Mouse (Mus musculus): ENCODE results near the gene Hk2. TPM values are rescaled to one million over a fixed set of nuclear protein-coding genes. Genes with fewer than 3 reads are reported as not detected.

The Hk2 gene
- total RNA-seq, 1 experiment: 155 TPM

DNA sequence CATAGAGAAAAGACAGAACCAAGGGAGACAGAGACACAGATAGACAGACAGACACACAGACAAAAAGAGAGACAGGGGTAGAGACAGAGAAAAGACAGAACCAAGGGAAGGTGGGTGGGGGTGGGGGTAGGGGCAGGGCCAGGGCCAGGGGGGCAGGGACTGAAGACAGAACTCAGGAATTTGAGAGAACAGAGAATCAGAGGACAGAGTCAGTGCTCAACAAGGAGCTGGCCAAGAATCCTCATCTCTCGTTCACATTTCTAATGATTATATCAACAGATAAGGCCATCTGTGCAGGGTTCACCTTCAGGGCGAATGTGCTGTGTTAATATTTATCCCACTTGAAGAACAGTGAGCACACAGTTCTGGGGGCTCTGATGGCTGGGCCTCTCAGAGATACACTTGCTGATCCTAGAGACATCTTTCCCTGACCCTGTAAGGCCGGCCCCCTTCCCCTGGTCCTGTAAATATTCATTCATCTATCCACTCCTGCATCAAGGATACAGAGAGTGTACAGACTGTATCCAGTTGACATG is 24.0 kb upstream of the Hk2 start:
- in situ Hi-C loops (cut with MboI; ENCODE audit: low sequenced_read_pairs in 2 of 2, unreplicated experiment in 2 of 2): no loop called here

DNA sequence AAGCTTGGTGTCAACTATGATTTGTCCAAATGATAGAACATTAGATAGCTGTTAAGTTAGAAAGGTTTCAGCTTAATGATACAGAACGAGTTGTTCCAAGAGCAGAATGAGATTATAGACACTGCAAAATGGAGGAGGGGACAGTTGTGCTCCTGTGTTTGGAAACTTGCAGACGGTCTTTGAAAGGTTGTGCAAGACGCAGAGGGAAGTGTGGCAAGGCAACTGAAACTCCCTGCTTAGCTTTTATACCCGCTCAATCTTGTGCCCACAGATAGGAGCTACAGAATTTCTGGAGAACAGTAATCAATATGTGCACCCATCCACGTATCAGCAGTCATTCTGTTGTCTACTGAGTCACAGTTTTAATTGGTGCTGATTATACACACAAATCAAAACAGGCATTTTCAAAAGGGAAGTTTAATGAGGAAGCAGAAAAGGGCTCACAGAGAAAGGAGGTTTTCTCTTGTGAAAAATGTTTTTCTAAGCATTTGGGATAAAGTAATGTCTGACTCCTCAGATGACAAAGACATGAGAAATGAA is 23.1 kb upstream of the Hk2 start:
- TF ChIP-seq ZNF384 (IDR thresholded peaks at IDR 0.05; ENCODE audit: low read depth, low read length): no peak
- no peak for TF ChIP-seq ZC3H11A (IDR thresholded peaks at IDR 0.05; ENCODE audit: borderline replicate concordance, low read depth, low read length)
- TF ChIP-seq MAFK (IDR thresholded peaks at IDR 0.05; ENCODE audit: insufficient read depth, low read depth, low read length): no peak
- TF ChIP-seq CHD2 (IDR thresholded peaks at IDR 0.05; ENCODE audit: low read depth, low read length): no peak
- TF ChIP-seq HCFC1 (IDR thresholded peaks at IDR 0.05; ENCODE audit: borderline replicate concordance, insufficient read depth, low read length): no peak
- Histone ChIP-seq H3K4me3 (ENCODE audit: insufficient read depth in 1 of 2, low read depth in 1 of 2, low read length in 2 of 2, poor library complexity in 1 of 2, severe bottlenecking in 1 of 2) (no peak overlapping the region), H3K4me1 (ENCODE audit: control insufficient read depth in 2 of 2, insufficient read depth in 2 of 2, low read length in 2 of 2, poor library complexity in 1 of 2) (no peaks in the 10 kb centered on the region), H3K27ac (ENCODE audit: insufficient read depth, low read depth, low read length, poor library complexity, severe bottlenecking) (no peak overlapping the region), H3K36me3 (ENCODE audit: control insufficient read depth, insufficient read depth, low read length, poor library complexity, severe bottlenecking) (no peaks in the 10 kb centered on the region), H3K9ac (ENCODE audit: insufficient read depth, low read depth, low read length, poor library complexity, severe bottlenecking) (no peak overlapping the region), H3K9me3 (ENCODE audit: control insufficient read depth, insufficient read depth, low read depth, low read length) (no peaks in the 10 kb centered on the region)
- DNase-seq (ENCODE audit: low read depth, low spot score): no peak
- in situ Hi-C loops (cut with MboI; ENCODE audit: low sequenced_read_pairs in 2 of 2, unreplicated experiment in 2 of 2): no loop called here

More for the DNA sequence above, 24.0 kb upstream of the Hk2 start:
- Histone ChIP-seq H3K9me3 (ENCODE audit: control insufficient read depth, insufficient read depth, low read depth, low read length) (no peaks in the 10 kb centered on the region), H3K4me1 (ENCODE audit: control insufficient read depth in 2 of 2, insufficient read depth in 2 of 2, low read length in 2 of 2, poor library complexity in 1 of 2) (no peaks in the 10 kb centered on the region), H3K9ac (ENCODE audit: insufficient read depth, low read depth, low read length, poor library complexity, severe bottlenecking) (no peak overlapping the region), H3K4me3 (ENCODE audit: insufficient read depth in 1 of 2, low read depth in 1 of 2, low read length in 2 of 2, poor library complexity in 1 of 2, severe bottlenecking in 1 of 2) (no peak overlapping the region), H3K27ac (ENCODE audit: insufficient read depth, low read depth, low read length, poor library complexity, severe bottlenecking) (no peak overlapping the region), H3K36me3 (ENCODE audit: control insufficient read depth, insufficient read depth, low read length, poor library complexity, severe bottlenecking) (no peaks in the 10 kb centered on the region)
- no peak for TF ChIP-seq MAFK (IDR thresholded peaks at IDR 0.05; ENCODE audit: insufficient read depth, low read depth, low read length)
- no peak for TF ChIP-seq ZNF384 (IDR thresholded peaks at IDR 0.05; ENCODE audit: low read depth, low read length)
- no peak for TF ChIP-seq HCFC1 (IDR thresholded peaks at IDR 0.05; ENCODE audit: borderline replicate concordance, insufficient read depth, low read length)
- TF ChIP-seq CHD2 (IDR thresholded peaks at IDR 0.05; ENCODE audit: low read depth, low read length): no peak
- no peak for TF ChIP-seq ZC3H11A (IDR thresholded peaks at IDR 0.05; ENCODE audit: borderline replicate concordance, low read depth, low read length)
- DNase-seq (ENCODE audit: low read depth, low spot score): no peak

DNA sequence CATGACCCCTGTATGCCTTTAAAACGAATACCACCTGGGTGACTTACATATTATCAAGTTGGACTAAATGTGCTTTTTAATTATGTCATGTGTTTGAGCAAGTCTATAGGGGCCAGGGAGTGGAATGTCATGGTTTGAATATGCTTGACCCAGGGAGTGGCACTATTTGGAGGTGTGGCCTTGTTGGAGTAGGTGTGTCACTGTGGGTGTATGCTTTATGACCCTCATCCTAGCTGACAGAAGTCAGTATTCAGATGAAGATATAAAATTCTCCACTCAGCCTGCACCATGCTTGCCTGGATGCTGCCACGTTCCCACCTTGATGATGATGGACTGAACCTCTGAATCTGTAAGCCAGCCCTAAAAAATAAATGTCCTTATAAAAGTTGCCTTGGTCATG is 16.6 kb upstream of the Hk2 start:
- no peaks in the 10 kb centered on the region for H3K4me1 ChIP-seq (ENCODE audit: control insufficient read depth in 2 of 2, insufficient read depth in 2 of 2, low read length in 2 of 2, poor library complexity in 1 of 2)
- no peaks in the 10 kb centered on the region for H3K9me3 ChIP-seq (ENCODE audit: control insufficient read depth, insufficient read depth, low read depth, low read length)
- TF ChIP-seq MAFK (IDR thresholded peaks at IDR 0.05; ENCODE audit: insufficient read depth, low read depth, low read length) (no peak), HCFC1 (IDR thresholded peaks at IDR 0.05; ENCODE audit: borderline replicate concordance, insufficient read depth, low read length) (no peak)
- no peak overlapping the region for H3K9ac ChIP-seq (ENCODE audit: insufficient read depth, low read depth, low read length, poor library complexity, severe bottlenecking)
- no peaks in the 10 kb centered on the region for H3K36me3 ChIP-seq (ENCODE audit: control insufficient read depth, insufficient read depth, low read length, poor library complexity, severe bottlenecking)
- DNase-seq (ENCODE audit: low read depth, low spot score): no peak
- no peak overlapping the region for H3K4me3 ChIP-seq (ENCODE audit: insufficient read depth in 1 of 2, low read depth in 1 of 2, low read length in 2 of 2, poor library complexity in 1 of 2, severe bottlenecking in 1 of 2)
- no peak overlapping the region for H3K27ac ChIP-seq (ENCODE audit: insufficient read depth, low read depth, low read length, poor library complexity, severe bottlenecking)
- in situ Hi-C loops (cut with MboI; ENCODE audit: low sequenced_read_pairs in 2 of 2, unreplicated experiment in 2 of 2): no loop called here

DNA sequence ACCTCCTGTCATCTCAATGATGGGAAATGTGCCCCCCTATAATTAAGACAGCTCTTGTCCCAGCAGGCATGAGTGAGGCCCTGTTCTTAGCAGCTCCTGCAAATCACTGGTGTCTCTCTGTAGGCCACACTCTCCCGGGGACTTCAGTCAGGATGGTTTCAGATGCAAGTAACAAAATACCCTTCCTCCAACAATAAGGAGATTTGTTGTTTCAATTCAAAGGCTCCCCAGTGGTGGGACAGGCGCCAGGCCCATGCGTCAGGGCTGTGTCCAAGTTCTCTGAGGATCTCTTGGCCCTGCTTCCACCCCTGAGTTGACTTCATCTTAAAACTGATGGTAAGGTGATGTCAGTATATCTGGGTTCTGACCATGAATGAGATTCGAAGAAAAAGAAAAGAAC is 9.7 kb upstream of the Hk2 start:
- in situ Hi-C loops (cut with MboI; ENCODE audit: low sequenced_read_pairs in 2 of 2, unreplicated experiment in 2 of 2): no loop called here
- no peak for DNase-seq (ENCODE audit: low read depth, low spot score)

DNA sequence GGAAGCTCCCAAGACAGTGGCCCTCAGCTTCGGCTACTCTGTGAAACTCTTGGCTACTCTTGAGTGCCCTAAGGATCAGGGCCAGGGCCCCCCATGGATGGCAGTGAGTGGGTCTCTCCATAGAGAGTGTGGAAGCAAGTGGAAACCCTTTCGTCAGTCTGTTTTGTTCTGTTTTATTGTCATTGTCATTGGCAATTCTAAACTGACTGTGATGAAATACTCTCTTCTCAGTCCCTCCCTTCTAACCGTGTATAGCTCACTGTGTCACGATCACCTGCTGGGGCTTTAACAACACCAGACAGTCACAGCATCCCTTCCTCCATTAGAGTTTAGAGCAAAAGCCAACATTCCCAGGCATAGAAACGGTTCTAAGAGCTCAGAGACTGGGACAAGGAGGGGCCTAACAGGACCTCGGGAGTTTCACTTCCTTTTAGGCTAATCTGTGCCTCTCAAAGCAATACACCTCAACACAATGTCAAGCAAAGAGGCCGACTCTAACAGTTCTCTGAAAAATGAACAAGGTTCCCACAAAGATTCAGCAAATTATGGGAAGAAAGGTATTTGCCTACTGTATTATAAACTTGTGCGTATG is 6.6 kb upstream of the Hk2 start:
- Histone ChIP-seq H3K9ac (ENCODE audit: insufficient read depth, low read depth, low read length, poor library complexity, severe bottlenecking) (no peak overlapping the region), H3K4me3 (ENCODE audit: insufficient read depth in 1 of 2, low read depth in 1 of 2, low read length in 2 of 2, poor library complexity in 1 of 2, severe bottlenecking in 1 of 2) (no peak overlapping the region), H3K27ac (ENCODE audit: insufficient read depth, low read depth, low read length, poor library complexity, severe bottlenecking) (no peak overlapping the region), H3K4me1 (ENCODE audit: control insufficient read depth in 2 of 2, insufficient read depth in 2 of 2, low read length in 2 of 2, poor library complexity in 1 of 2) (no peaks in the 10 kb centered on the region), H3K9me3 (ENCODE audit: control insufficient read depth, insufficient read depth, low read depth, low read length) (no peaks in the 10 kb centered on the region), H3K36me3 (ENCODE audit: control insufficient read depth, insufficient read depth, low read length, poor library complexity, severe bottlenecking) (no peaks in the 10 kb centered on the region)
- in situ Hi-C loops (cut with MboI; ENCODE audit: low sequenced_read_pairs in 2 of 2, unreplicated experiment in 2 of 2): no loop called here
- TF ChIP-seq CHD2 (IDR thresholded peaks at IDR 0.05; ENCODE audit: low read depth, low read length) (no peak), ZNF384 (IDR thresholded peaks at IDR 0.05; ENCODE audit: low read depth, low read length) (no peak), MAFK (IDR thresholded peaks at IDR 0.05; ENCODE audit: insufficient read depth, low read depth, low read length) (no peak), ZC3H11A (IDR thresholded peaks at IDR 0.05; ENCODE audit: borderline replicate concordance, low read depth, low read length) (no peak), HCFC1 (IDR thresholded peaks at IDR 0.05; ENCODE audit: borderline replicate concordance, insufficient read depth, low read length) (no peak)
- DNase-seq (ENCODE audit: low read depth, low spot score): no peak

More for the DNA sequence above, 9.7 kb upstream of the Hk2 start:
- no peak for TF ChIP-seq HCFC1 (IDR thresholded peaks at IDR 0.05; ENCODE audit: borderline replicate concordance, insufficient read depth, low read length)
- Histone ChIP-seq H3K9ac (ENCODE audit: insufficient read depth, low read depth, low read length, poor library complexity, severe bottlenecking) (no peak overlapping the region), H3K36me3 (ENCODE audit: control insufficient read depth, insufficient read depth, low read length, poor library complexity, severe bottlenecking) (no peaks in the 10 kb centered on the region), H3K4me3 (ENCODE audit: insufficient read depth in 1 of 2, low read depth in 1 of 2, low read length in 2 of 2, poor library complexity in 1 of 2, severe bottlenecking in 1 of 2) (no peak overlapping the region), H3K9me3 (ENCODE audit: control insufficient read depth, insufficient read depth, low read depth, low read length) (no peaks in the 10 kb centered on the region), H3K4me1 (ENCODE audit: control insufficient read depth in 2 of 2, insufficient read depth in 2 of 2, low read length in 2 of 2, poor library complexity in 1 of 2) (no peaks in the 10 kb centered on the region), H3K27ac (ENCODE audit: insufficient read depth, low read depth, low read length, poor library complexity, severe bottlenecking) (no peak overlapping the region)

All from ES-E14 (cell line).